ENCODE assay signal across 1 mouse cellular context in genomic region chr11:98839897-98840296, GRCm38 (mm10).
TF ChIP-seq lines count a peak whose summit lies in the region.

No protein-coding gene starts in this region.

TF ChIP-seq in myocyte, 11 proteins besides CTCF, POLR2A, EP300 and RAD21:
- TF ChIP-seq CEBPB (IDR thresholded peaks at IDR 0.05; ENCODE audit: insufficient read depth, poor library complexity, severe bottlenecking) = no peak
- peak; percentile 83 for TF ChIP-seq TCF12 (IDR thresholded peaks at IDR 0.05; ENCODE audit: insufficient read depth, poor library complexity, severe bottlenecking)
- peak; percentile 96 for TF ChIP-seq TCF3 (IDR thresholded peaks at IDR 0.05; ENCODE audit: insufficient read length, low read depth)
- TF ChIP-seq POLR2AphosphoS2 (IDR thresholded peaks at IDR 0.05; ENCODE audit: insufficient read length, low read depth) = no peak
- no peak for TF ChIP-seq E2F4 (IDR thresholded peaks at IDR 0.05; ENCODE audit: insufficient read depth)
- no peak for TF ChIP-seq MAX (IDR thresholded peaks at IDR 0.05; ENCODE audit: low read depth)
- no peak for TF ChIP-seq USF1 (IDR thresholded peaks at IDR 0.05; ENCODE audit: low read depth)
- peak in 2 of 3 experiments; percentile 93 to 96 for TF ChIP-seq MYOG (IDR thresholded peaks at IDR 0.05; ENCODE audit: control insufficient read depth in 1 of 3, insufficient read depth in 1 of 3, insufficient read length in 2 of 3, low read depth in 2 of 3)
- peak in 2 of 3 experiments; percentile 93 to 98 for TF ChIP-seq MYOD1 (IDR thresholded peaks at IDR 0.05; ENCODE audit: control insufficient read depth in 1 of 3, insufficient read length in 2 of 3, low read depth in 2 of 3)
- TF ChIP-seq SRF (IDR thresholded peaks at IDR 0.05; ENCODE audit: control insufficient read depth, insufficient read length, low read depth) = no peak
- TF ChIP-seq REST (IDR thresholded peaks at IDR 0.05; ENCODE audit: insufficient read depth, insufficient read length) = no peak
